In genomic region chr3:118431031-118431723, GRCm38 (mm10) we compare ENCODE assay signal across 8 mouse cellular contexts.
DNase-seq lines count a peak whose midpoint lies in the region; ATAC-seq and TF ChIP-seq lines count a peak whose summit lies in the region.

No protein-coding gene starts in this region.

- under 1% methylated on average over 22 of the region's 22 CpGs for WGBS in forebrain, embryonic 14.5 days
- 2% methylated on average over 22 of the region's 22 CpGs for WGBS in hindbrain, embryonic 11.5 days
- 4% methylated on average over 22 of the region's 22 CpGs for WGBS in thymus, adult 2 months

- H3K27ac ChIP-seq in MEL (ENCODE audit: control insufficient read depth, low read depth, low read length): no peak overlapping the region
- peak overlapping the region; percentile 88 for H3K27ac ChIP-seq in forebrain, embryonic 14.5 days (ENCODE audit: low read depth, low read length)
- peak overlapping the region; percentile 80; the same call in 1 of the 2 replicates for H3K27ac ChIP-seq in hindbrain, embryonic 11.5 days (ENCODE audit: low read depth, low read length)
- H3K27ac ChIP-seq in thymus, adult 2 months (ENCODE audit: control insufficient read depth, insufficient read depth, low read length): no peak overlapping the region

- H3K4me3 ChIP-seq in MEL (ENCODE audit: control insufficient read depth in 1 of 2, insufficient read depth in 1 of 2, low read depth in 2 of 2, low read length in 2 of 2): no peak overlapping the region
- peak overlapping the region; percentile 41 for H3K4me3 ChIP-seq in forebrain, embryonic 14.5 days (ENCODE audit: low read depth, low read length)
- peak overlapping the region; percentile 42 for H3K4me3 ChIP-seq in hindbrain, embryonic 11.5 days (ENCODE audit: low read depth, low read length)
- no peak overlapping the region for H3K4me3 ChIP-seq in thymus, adult 2 months (ENCODE audit: control insufficient read depth, insufficient read depth, low read length)

- H3K4me2 ChIP-seq in forebrain, embryonic 14.5 days (ENCODE audit: low read length): peak overlapping the region; percentile 95
- H3K4me2 ChIP-seq in hindbrain, embryonic 11.5 days (replicated peaks; ENCODE audit: low read depth, low read length): peak overlapping the region; percentile 46

- no peak for TF ChIP-seq POLR2A in MEL (IDR thresholded peaks at IDR 0.05; ENCODE audit: control insufficient read depth in 1 of 2, insufficient read depth in 1 of 2, low read depth in 1 of 2, low read length in 2 of 2, poor library complexity in 1 of 2)
- no peak for TF ChIP-seq POLR2A in thymus, adult 2 months (IDR thresholded peaks at IDR 0.05; ENCODE audit: control insufficient read depth, extremely low read depth, insufficient read depth, low read length, poor library complexity)

- no peaks in the 10 kb centered on the region for H3K4me1 ChIP-seq in MEL (ENCODE audit: control insufficient read depth in 1 of 2, insufficient read depth in 2 of 2, low read length in 2 of 2)
- H3K4me1 ChIP-seq in forebrain, embryonic 14.5 days (ENCODE audit: control insufficient read depth, insufficient read depth, low read length): peaks cover 4% of the 10 kb centered on the region; the same call in 1 of the 2 replicates
- H3K4me1 ChIP-seq in hindbrain, embryonic 11.5 days (replicated peaks; ENCODE audit: control insufficient read depth, insufficient read depth, low read length): 0 out of 2 replicates have a peak, but pooled peaks cover 2% of the 10 kb centered on the region
- no peaks in the 10 kb centered on the region for H3K4me1 ChIP-seq in thymus, adult 2 months (replicated peaks; ENCODE audit: control insufficient read depth, insufficient read depth, low read length)

- no peak for TF ChIP-seq CTCF in MEL (IDR thresholded peaks at IDR 0.05 in 2 of 3, conservative IDR thresholded peaks at IDR 0.05 in 1 of 3; ENCODE audit: control insufficient read depth in 1 of 3, insufficient read depth in 1 of 3, low read depth in 2 of 3, low read length in 3 of 3, poor library complexity in 1 of 3, severe bottlenecking in 1 of 3)
- no peak for TF ChIP-seq CTCF in thymus, adult 2 months (IDR thresholded peaks at IDR 0.05; ENCODE audit: borderline replicate concordance, control insufficient read depth, extremely low read depth, insufficient read depth, low read length, poor library complexity)

- H3K9ac ChIP-seq in MEL (ENCODE audit: control insufficient read depth, low read depth, low read length, poor library complexity, severe bottlenecking): no peak overlapping the region
- H3K9ac ChIP-seq in forebrain, embryonic 14.5 days (ENCODE audit: low read length): peak overlapping the region; percentile 70
- peak overlapping the region; percentile 34 for H3K9ac ChIP-seq in hindbrain, embryonic 11.5 days (ENCODE audit: low read depth, low read length)

- no peak for TF ChIP-seq RAD21 in MEL (IDR thresholded peaks at IDR 0.05; ENCODE audit: low read depth, low read length)

- DNase-seq in MEL (ENCODE audit: low read depth, low spot score): peak; percentile 42
- peak; percentile 87 for DNase-seq in adrenal gland, postnatal 14 days
- DNase-seq in forebrain, embryonic 14.5 days (ENCODE audit: low spot score): peak; percentile 87
- DNase-seq in hindbrain, embryonic 11.5 days (ENCODE audit: low spot score): peak; percentile 84
- peak; percentile 74 to 78 for DNase-seq in layer of hippocampus, postnatal 10 days (ENCODE audit: low spot score in 2 of 2)
- peak; percentile 87 for DNase-seq in lung, postnatal 10 days
- peak; percentile 65 for DNase-seq in right cerebral cortex, adult 18-20 months
- no peak for DNase-seq in thymus, adult 2 months

- no peaks in the 10 kb centered on the region for H3K27me3 ChIP-seq in MEL (ENCODE audit: control insufficient read depth in 1 of 2, insufficient read depth in 2 of 2, low read length in 2 of 2)
- no peaks in the 10 kb centered on the region for H3K27me3 ChIP-seq in forebrain, embryonic 14.5 days (replicated peaks; ENCODE audit: control insufficient read depth, insufficient read depth, low read length)
- peaks cover 19% of the 10 kb centered on the region for H3K27me3 ChIP-seq in hindbrain, embryonic 11.5 days (ENCODE audit: control insufficient read depth, insufficient read depth, low read length)
- no peaks in the 10 kb centered on the region for H3K27me3 ChIP-seq in thymus, adult 2 months (ENCODE audit: control insufficient read depth, insufficient read depth, low read length)

- no peaks in the 10 kb centered on the region for H3K9me3 ChIP-seq in MEL (replicated peaks; ENCODE audit: insufficient read depth, low read length)
- no peaks in the 10 kb centered on the region for H3K9me3 ChIP-seq in forebrain, embryonic 14.5 days (replicated peaks; ENCODE audit: control insufficient read depth, low read length)
- H3K9me3 ChIP-seq in hindbrain, embryonic 11.5 days (ENCODE audit: control insufficient read depth, low read length): no peaks in the 10 kb centered on the region

- no peaks in the 10 kb centered on the region for H3K36me3 ChIP-seq in MEL (ENCODE audit: control insufficient read depth in 1 of 2, insufficient read depth in 2 of 2, low read length in 2 of 2)
- H3K36me3 ChIP-seq in forebrain, embryonic 14.5 days (ENCODE audit: control insufficient read depth, insufficient read depth, low read length): no peaks in the 10 kb centered on the region
- H3K36me3 ChIP-seq in hindbrain, embryonic 11.5 days (ENCODE audit: control insufficient read depth, insufficient read depth, low read length): no peaks in the 10 kb centered on the region
- no peaks in the 10 kb centered on the region for H3K36me3 ChIP-seq in thymus, adult 2 months (ENCODE audit: control insufficient read depth, insufficient read depth, low read length)

- TF ChIP-seq EP300 in MEL (IDR thresholded peaks at IDR 0.05; ENCODE audit: low read depth in 1 of 2, low read length in 2 of 2): no peak

- H3K79me2 ChIP-seq in MEL (ENCODE audit: control insufficient read depth, insufficient read depth, low read length, poor library complexity): no peaks in the 10 kb centered on the region

- peak; percentile 57 for ATAC-seq in forebrain, embryonic 14.5 days
- ATAC-seq in hindbrain, embryonic 11.5 days (ENCODE audit: low FRiP score): peak; percentile 53

TF ChIP-seq in MEL, 35 proteins besides CTCF, POLR2A, EP300 and RAD21:
- TF ChIP-seq ZKSCAN1 (IDR thresholded peaks at IDR 0.05; ENCODE audit: low read depth, low read length) (no peak), BHLHE40 (IDR thresholded peaks at IDR 0.05; ENCODE audit: borderline replicate concordance, low read depth, low read length) (no peak), TCF12 (IDR thresholded peaks at IDR 0.05; ENCODE audit: low read depth, low read length) (no peak), MAZ (IDR thresholded peaks at IDR 0.05; ENCODE audit: low read depth, low read length) (no peak), TBP (IDR thresholded peaks at IDR 0.05; ENCODE audit: low read depth, low read length) (no peak), ZNF384 (IDR thresholded peaks at IDR 0.05; ENCODE audit: low read depth, low read length) (no peak), HCFC1 (IDR thresholded peaks at IDR 0.05; ENCODE audit: low read depth, low read length) (no peak), POLR2AphosphoS2 (IDR thresholded peaks at IDR 0.05; ENCODE audit: low read length) (no peak), TAL1 (IDR thresholded peaks at IDR 0.05; ENCODE audit: low read length) (no peak), MAX (IDR thresholded peaks at IDR 0.05; ENCODE audit: low read length) (no peak), USF1 (IDR thresholded peaks at IDR 0.05; ENCODE audit: low read depth, low read length) (no peak), RCOR1 (IDR thresholded peaks at IDR 0.05; ENCODE audit: low read depth, low read length) (no peak), JUND (IDR thresholded peaks at IDR 0.05; ENCODE audit: low read depth, low read length) (no peak), USF2 (IDR thresholded peaks at IDR 0.05; ENCODE audit: borderline replicate concordance in 1 of 2, insufficient read depth in 1 of 2, low read depth in 1 of 2, low read length in 2 of 2) (no peak), POLR2AphosphoS5 (IDR thresholded peaks at IDR 0.05; ENCODE audit: borderline replicate concordance, low read depth, low read length) (no peak), NELFE (IDR thresholded peaks at IDR 0.05; ENCODE audit: low read depth, low read length) (no peak), KAT2A (conservative IDR thresholded peaks at IDR 0.05; ENCODE audit: low read depth, low read length) (no peak), GATA1 (IDR thresholded peaks at IDR 0.05; ENCODE audit: low read depth, low read length) (no peak), NRF1 (IDR thresholded peaks at IDR 0.05; ENCODE audit: insufficient read depth, low read depth, low read length, poor library complexity, severe bottlenecking) (no peak)
TF ChIP-seq in MEL: peak in this region for 0.

Comparison
In these comparisons a context has a peak if more than half of its experiments do, and no peak if none do; other contexts are left out.
1. H3K27ac ChIP-seq: peak in forebrain, embryonic 14.5 days (single experiment) and hindbrain, embryonic 11.5 days (single experiment); none in MEL (single experiment) and thymus, adult 2 months (single experiment).
2. H3K4me3 ChIP-seq: peak in forebrain, embryonic 14.5 days (single experiment) and hindbrain, embryonic 11.5 days (single experiment); none in MEL (0 of 2) and thymus, adult 2 months (single experiment).